8 mouse cellular contexts compared by ENCODE assay signal in the genomic region with DNA sequence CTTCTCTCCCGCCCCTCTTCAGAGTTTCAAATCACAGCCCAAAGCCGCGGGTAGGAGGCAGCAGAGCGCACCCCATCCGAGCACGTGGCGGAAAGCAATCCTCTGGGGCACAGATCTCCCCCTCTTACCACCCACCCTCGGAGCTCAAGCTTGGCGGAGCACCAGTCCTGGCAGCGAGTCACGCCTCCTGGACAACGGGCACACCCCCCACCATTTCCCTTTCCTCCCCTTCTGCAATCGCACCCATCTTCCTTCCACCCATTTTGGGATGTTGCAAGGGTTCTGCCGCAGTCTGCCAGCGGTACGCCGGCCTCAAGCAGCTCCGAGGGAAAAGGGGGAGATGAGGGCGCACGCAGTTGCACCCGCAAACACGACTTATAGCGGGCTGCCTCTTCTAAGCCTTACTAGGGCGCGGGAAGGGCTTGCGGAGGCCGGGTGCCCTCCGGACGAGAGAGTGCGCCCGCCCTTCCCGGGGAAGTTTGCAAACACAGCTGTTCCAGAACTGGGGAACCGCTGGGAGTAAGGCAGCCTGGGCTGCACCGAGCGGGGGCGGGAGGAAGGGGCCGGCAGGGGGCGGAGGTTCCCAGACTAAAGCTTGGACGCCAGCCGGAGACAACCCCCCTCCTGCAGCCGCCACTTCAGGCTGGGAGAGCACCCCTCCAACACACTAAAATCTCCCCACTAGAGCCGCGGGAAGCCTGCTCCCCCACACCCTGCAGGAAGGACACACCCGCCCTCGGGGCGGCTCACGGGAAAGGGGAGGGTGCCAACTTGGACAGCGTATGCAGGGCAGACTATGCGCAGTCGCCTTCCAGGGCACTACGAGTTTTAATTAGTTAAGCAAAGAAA. TPM values are rescaled to one million over a fixed set of nuclear protein-coding genes. Genes with fewer than 3 reads are reported as not detected.
DNase-seq lines count a peak whose midpoint lies in the region; ATAC-seq and TF ChIP-seq lines count a peak whose summit lies in the region.

No protein-coding gene starts in this region.

- H3K4me2 ChIP-seq in forebrain, postnatal 0 days (ENCODE audit: low read depth): peak overlapping the region; percentile 78
- H3K4me2 ChIP-seq in neural tube, embryonic 14.5 days (ENCODE audit: low read depth, low read length): peak overlapping the region; percentile 76

- peaks cover 4% of the 10 kb centered on the region; the same call in 1 of the 2 replicates for H3K27me3 ChIP-seq in forebrain, postnatal 0 days (ENCODE audit: insufficient read depth, low read length)
- H3K27me3 ChIP-seq in neural tube, embryonic 14.5 days (ENCODE audit: control insufficient read depth, insufficient read depth, low read length): peaks cover 3% of the 10 kb centered on the region; the same call in 1 of the 2 replicates

- ATAC-seq in forebrain, postnatal 0 days: peak; percentile 79
- ATAC-seq in neural tube, embryonic 14.5 days (ENCODE audit: low read depth): peak; percentile 45

- peak; percentile 86 for TF ChIP-seq CTCF in forebrain, postnatal 0 days (IDR thresholded peaks at IDR 0.05; ENCODE audit: low read depth)
- TF ChIP-seq CTCF in layer of hippocampus, adult 2 months (conservative IDR thresholded peaks at IDR 0.05): peak; percentile 81

- H3K4me3 ChIP-seq in brown adipose tissue, adult 24 weeks (ENCODE audit: insufficient read depth, low read depth, low read length): peak overlapping the region; percentile 98
- peak overlapping the region; percentile 64 for H3K4me3 ChIP-seq in forebrain, postnatal 0 days (ENCODE audit: low read depth, low read length)
- peak overlapping the region; percentile 83 for H3K4me3 ChIP-seq in layer of hippocampus, adult 2 months
- H3K4me3 ChIP-seq in neural tube, embryonic 14.5 days (ENCODE audit: low read depth, low read length): peak overlapping the region; percentile 60

- intact Hi-C loops in heart, postnatal 36 days (cut with DNase I): loop anchor here (1.0 to 10.0 kb wide), 7 partner anchors 102 to 1160 kb away; a partner anchor contains a TSS

- peak overlapping the region; percentile 64 for H3K27ac ChIP-seq in brown adipose tissue, adult 24 weeks (replicated peaks; ENCODE audit: low read depth, low read length)
- H3K27ac ChIP-seq in forebrain, postnatal 0 days (ENCODE audit: low read depth, low read length): peak overlapping the region; percentile 3; the same call in 1 of the 2 replicates
- peak overlapping the region; percentile 90 for H3K27ac ChIP-seq in layer of hippocampus, adult 2 months
- H3K27ac ChIP-seq in neural tube, embryonic 14.5 days (ENCODE audit: low read depth, low read length): peak overlapping the region; percentile 65; the same call in 1 of the 2 replicates

- peak; percentile 8 for DNase-seq in CD4-positive helper T cell, adult 2 months (ENCODE audit: low read depth, low spot score)
- DNase-seq in forebrain, postnatal 0 days: peak; percentile 84
- peak; percentile 79 to 87 for DNase-seq in heart, postnatal 36 days
- peak; percentile 75 to 81 for DNase-seq in layer of hippocampus, adult 2 months (ENCODE audit: low spot score in 2 of 2)
- DNase-seq in lung, adult 18-20 months: peak; percentile 89 to 92
- DNase-seq in thymus, adult 18-20 months: peak; percentile 18 to 21

- no peaks in the 10 kb centered on the region for H3K9me3 ChIP-seq in forebrain, postnatal 0 days (ENCODE audit: low read length)
- H3K9me3 ChIP-seq in neural tube, embryonic 14.5 days (ENCODE audit: control insufficient read depth, low read length): no peaks in the 10 kb centered on the region

- WGBS in forebrain, postnatal 0 days: 1% methylated on average over 51 of the region's 51 CpGs
- WGBS in neural tube, embryonic 14.5 days: 0% methylated on average over 47 of the region's 51 CpGs

- H3K36me3 ChIP-seq in forebrain, postnatal 0 days (ENCODE audit: insufficient read depth): no peaks in the 10 kb centered on the region
- H3K36me3 ChIP-seq in neural tube, embryonic 14.5 days (ENCODE audit: control insufficient read depth, insufficient read depth, low read length): no peaks in the 10 kb centered on the region

- peak overlapping the region; percentile 42 for H3K9ac ChIP-seq in forebrain, postnatal 0 days
- H3K9ac ChIP-seq in neural tube, embryonic 14.5 days (replicated peaks; ENCODE audit: low read depth, low read length): peak overlapping the region; percentile 69

- H3K4me1 ChIP-seq in brown adipose tissue, adult 24 weeks (ENCODE audit: control insufficient read depth, insufficient read depth, insufficient read length, low read length): peaks cover 18% of the 10 kb centered on the region
- peaks cover 16% of the 10 kb centered on the region for H3K4me1 ChIP-seq in forebrain, postnatal 0 days (ENCODE audit: insufficient read depth)
- H3K4me1 ChIP-seq in neural tube, embryonic 14.5 days (ENCODE audit: control insufficient read depth, insufficient read depth, low read length): peaks cover 32% of the 10 kb centered on the region

RNA-seq across cellular contexts. Expression of a gene that starts 2.0 kb away (rescaled TPM):
- 7.9 and 11.2 TPM in 2 replicates for polyA plus RNA-seq in brown adipose tissue, adult 24 weeks (2012; ENCODE audit: insufficient read depth, insufficient read length, missing spikeins)
- total RNA-seq in forebrain, postnatal 0 days (2014; rRNA removed): 4.9 and 10.3 TPM in 2 replicates
- polyA plus RNA-seq in forebrain, postnatal 0 days (2015; fragmentation: Nextera tagmentation; extraction: Ambion mirVana): 2.7 and 4.1 TPM in 2 replicates
- total RNA-seq in heart, postnatal 36 days (2021): 10 to 100 TPM; 11.5 to 12.7 TPM
- 10 to 100 TPM; 10.4 to 11.0 TPM for total RNA-seq in layer of hippocampus, adult 2 months (2021)
- 5.4 and 13.3 TPM in 2 replicates for polyA plus RNA-seq in neural tube, embryonic 14.5 days (2014; fragmentation: Nextera tagmentation; extraction: Ambion mirVana)

Comparison
In these comparisons a context has a peak if more than half of its experiments do, and no peak if none do; other contexts are left out.
1. Peak in every context shown above with its lines: DNase-seq, ATAC-seq, H3K4me3 ChIP-seq and H3K27ac ChIP-seq.
2. DNase-seq: peak in every context shown above with its lines; median percentile 90 in lung, adult 18-20 months; 84 in forebrain, postnatal 0 days; 83 in heart, postnatal 36 days; 78 in layer of hippocampus, adult 2 months; 20 in thymus, adult 18-20 months; 8 in CD4-positive helper T cell, adult 2 months.
3. H3K27ac ChIP-seq: peak in every context shown above with its lines; median percentile 90 in layer of hippocampus, adult 2 months; 65 in neural tube, embryonic 14.5 days; 64 in brown adipose tissue, adult 24 weeks; 3 in forebrain, postnatal 0 days.